Mouse (Mus musculus) neural tube, embryonic 10.5 days (tissue): ENCODE data around the gene Knstrn.
A peak's percentile ranks its signal among the peaks of the same experiment; 100 is the strongest.

Source experiments
- DNase-seq: peaks from one replicate; pipeline ENCODE4 v3.0.0-alpha.2; 2017; ENCODE audit warnings: low spot score; ENCODE audit errors: extremely low spot score

Gene Knstrn

DNA sequence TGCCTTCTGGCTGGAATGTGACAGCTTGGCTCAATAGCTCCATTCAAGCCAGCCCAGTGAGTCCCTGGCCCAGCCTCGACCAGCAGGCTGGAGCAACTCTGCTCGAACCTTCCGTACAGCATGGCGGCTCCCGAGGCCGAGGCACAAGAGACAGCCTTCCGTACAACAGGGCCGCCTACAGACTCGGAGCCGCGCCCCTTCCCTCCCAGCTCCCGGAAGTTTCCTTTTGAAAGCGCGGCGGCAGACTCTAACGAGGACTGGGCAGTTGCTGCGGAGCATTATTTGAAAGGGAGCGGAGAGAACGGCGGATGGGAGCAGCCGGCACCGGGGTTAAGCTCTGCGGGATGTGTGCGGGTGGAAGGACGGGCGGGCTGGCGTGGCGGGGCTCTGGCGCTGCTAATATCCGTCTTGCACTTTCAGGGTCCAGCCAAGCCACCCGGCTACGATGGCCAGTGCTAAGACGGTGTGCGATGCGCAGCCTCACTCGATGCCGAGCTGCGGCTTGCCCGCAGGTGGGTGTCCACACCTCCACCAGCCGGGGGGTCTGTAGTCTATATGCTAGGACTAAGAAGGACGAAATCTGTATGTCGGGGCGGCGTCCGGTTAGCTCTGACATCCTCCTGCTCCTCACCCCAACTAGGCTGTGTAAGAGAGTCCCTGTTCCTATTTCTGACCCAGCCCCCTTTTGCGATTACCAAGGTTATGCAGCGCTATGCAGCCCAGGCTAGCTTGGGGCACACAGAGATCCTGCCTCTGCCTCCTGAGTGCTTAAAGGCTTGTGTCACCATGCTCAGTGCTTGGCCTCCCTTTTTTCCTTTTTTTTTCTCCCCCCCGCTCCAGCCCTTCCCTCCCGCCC, at the start of gene Knstrn:
TSS of gene Knstrn (plus strand) at position 23 of the 856 bp plus-strand sequence.
- DNase-seq = peak; percentile 90

DNA sequence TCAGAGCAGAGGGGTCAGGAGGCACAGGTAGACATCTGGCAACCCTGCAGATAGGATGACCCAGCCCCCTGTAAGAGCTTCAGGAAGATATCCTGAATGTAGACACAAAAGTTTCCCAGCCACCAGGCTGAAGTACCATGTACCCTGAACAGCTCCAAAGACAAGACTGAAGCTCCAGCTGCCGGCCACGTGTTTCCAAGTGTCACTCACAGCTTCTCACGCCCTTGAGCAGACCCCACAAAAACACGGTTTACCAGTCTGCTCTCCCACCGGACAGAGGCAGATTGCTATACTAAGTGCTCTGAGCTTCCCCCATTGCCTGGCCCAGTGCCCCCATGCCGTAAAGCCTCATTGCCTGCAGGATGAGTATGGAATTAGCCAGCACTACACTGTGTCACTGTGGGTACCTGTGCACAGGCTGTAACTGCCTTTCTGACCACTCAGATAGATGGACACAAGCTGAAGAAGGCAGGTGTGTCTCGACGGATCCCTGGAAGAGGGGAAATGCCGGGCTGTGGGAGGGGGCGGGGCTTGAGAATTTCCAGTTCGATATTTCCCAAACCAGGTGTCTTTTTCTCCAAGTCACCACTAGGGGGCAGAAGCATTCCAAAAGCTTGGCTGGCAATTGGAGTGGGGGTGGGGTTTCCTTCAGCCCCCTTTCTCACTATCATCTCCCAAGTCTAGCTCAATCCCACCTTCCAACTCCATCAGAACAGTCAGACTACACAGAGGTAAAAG, 49.5 kb upstream of the Knstrn start:
- DNase-seq = peak; percentile 54

DNA sequence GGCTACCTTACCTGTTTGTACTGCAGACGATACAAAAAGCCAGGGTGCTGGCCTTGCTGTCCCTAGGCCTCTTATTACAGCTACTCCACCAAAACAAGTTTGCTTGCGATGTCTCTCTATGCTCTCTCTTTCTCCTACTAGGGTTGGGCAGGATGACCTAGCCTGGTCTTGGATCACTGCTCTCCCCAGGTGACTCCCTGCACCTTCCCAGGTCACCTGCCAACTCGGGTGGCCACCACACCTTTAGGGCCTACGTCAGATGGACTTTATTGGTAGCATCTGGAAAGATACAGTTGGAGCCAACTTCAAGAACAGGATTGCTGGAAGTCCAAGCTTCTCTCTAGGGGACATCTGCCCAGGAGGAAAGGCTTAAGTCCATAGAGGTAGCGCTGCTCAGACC, 48.9 kb upstream of the Knstrn start:
- DNase-seq = no peak

DNA sequence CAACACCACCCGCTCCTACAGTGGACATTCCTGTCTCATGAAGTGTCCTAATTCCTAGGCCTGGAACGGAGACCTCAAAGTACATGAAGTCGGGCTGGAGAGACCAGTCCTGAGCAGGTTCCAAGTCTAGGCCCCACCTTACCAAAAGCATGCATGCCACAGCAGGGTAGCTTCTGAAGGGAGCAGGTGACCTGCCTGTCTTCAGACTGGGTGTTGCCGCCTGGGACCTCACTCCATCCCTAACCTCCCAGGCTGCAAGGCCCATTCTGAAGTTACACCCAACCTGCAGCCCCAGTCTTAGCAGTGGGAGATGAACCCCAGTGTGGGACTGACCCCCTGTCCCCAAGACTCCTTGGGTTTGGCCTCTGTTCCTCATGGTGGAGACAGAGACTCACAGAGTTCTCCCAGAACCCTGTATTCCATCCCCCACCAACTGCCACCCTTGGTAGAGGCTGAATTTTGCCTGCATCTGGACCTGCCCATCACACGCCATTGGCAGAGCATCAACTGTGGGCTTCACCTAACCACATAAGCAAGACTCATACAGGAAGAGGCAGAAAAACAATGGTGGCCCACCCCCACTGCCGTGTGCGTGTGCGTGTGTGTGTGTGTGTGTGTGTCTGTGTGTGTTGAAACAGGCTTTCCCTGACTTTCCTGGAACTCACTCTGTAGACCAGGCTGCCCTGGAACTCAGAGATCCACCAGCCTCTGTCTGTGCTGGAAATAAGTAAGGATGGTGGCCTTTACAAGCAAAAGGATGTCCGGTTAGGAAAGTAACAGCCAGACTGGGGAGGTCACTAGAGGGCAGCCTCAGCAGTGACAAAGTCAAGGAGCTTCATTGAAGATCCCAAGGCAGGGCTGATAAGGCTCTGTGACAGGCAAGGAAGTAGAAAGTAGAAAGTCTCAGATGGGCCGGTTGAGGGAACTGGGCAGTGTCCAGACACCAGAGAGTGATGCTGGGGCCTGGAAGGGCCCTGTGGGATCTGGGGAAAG, 47.5 kb upstream of the Knstrn start:
- DNase-seq = no peak

DNA sequence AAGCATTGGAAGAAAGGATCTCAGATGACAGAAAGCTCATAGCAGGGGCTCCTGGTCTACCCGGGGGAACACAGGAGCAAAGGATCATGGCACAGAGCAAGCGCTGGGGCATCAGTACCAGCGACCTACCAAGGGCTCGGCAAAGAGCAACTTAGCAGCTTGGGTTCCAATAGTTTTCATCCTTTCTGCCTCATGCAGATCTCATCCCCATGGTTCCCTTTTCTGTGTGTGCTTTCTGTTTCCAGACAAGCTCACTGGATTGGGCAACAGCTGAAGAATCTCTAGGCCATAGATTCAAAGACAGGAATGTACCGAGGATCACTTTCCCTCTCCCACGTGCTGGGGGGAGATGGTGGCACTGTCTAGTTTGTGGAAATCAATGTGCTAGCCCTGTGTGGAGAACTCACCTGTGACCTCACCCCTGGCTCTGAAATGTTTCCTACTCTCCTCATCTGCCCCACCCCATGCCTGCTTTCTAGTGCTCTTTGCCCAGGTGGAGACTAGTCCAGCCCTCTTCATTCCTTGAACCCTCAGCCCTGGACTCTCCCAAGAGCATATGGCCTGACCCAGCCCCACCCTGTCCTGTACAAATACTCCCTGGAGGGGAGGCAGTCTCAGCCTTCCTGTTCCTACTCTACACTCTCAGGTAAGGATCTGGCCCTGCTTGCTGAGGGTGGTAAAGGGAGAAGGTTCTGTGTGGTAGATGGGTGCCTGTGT, 41.5 kb upstream of the Knstrn start, which contains the start of gene Phgr1:
TSS of gene Phgr1 (plus strand) at position 612 of the 717 bp plus-strand sequence.
- no peak for DNase-seq

GRCm38 (mm10) chr2:118774536-118774935, 39.3 kb upstream of the Knstrn start:
- DNase-seq = no peak

DNA sequence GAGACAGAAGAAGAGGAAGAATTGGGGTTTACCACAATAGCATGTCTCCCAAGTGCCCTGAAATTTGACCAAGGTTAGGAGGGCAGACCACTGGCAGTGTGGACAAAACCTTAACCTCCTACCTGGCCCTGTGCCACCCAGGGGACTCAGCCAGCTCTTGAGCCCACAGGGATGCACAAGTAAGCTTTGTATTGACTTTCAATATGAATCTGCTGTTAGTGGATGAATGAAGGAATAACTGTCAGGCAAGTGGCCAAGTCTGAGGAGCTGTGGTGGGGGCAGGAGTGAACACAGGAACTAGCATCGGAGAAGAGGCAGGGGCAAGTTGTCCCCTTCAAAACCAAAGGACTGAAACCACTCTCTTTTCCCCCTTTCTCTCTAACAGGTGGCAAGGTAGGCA, 38.4 kb upstream of the Knstrn start:
- no peak for DNase-seq

DNA sequence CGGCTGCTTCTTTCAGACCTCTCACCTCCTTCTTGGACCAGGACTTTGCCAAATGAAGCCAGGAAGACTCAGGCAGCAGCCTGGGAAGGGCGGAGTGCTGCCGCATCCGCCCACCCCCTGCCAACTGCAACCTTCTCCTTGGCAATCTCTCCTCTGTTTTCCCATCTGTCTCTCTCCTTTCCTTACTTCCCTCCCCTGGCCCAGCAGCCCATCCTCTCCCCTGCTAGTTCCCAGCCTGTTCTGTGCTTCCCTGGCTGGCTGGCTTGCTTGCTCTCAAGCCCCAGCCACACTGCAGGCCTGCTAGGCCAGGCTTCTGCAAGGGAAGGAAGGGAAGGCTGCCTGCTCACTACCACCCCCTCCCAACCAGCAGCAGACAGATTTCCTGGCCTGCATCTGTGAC, 38.0 kb upstream of the Knstrn start:
- no peak for DNase-seq

DNA sequence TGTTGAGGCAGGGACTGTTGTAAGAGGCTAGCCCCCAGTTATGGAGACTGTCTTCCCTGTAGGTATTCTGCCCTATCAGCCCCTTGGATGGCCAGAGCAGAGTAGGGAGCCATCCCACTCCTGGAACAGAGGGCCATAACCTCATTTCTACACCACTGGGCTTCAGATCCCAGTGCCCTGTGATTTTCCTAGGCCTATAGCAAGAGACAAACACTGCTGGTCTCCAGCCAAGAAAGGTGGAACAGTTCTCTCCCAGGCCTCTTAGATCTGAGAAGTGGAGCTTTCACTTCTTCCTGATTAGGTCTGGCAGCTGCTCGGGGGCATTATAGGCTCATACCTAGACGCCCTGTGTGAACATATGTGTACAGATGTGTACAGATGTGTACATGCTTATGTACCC, 37.5 kb upstream of the Knstrn start:
- no peak for DNase-seq

- DNase-seq = no peak
Measured at GRCm38 (mm10) chr2:118778418-118778817, 35.4 kb upstream of the Knstrn start.

- DNase-seq = peak; percentile 26
Measured at GRCm38 (mm10) chr2:118779065-118779464, 34.7 kb upstream of the Knstrn start.

DNA sequence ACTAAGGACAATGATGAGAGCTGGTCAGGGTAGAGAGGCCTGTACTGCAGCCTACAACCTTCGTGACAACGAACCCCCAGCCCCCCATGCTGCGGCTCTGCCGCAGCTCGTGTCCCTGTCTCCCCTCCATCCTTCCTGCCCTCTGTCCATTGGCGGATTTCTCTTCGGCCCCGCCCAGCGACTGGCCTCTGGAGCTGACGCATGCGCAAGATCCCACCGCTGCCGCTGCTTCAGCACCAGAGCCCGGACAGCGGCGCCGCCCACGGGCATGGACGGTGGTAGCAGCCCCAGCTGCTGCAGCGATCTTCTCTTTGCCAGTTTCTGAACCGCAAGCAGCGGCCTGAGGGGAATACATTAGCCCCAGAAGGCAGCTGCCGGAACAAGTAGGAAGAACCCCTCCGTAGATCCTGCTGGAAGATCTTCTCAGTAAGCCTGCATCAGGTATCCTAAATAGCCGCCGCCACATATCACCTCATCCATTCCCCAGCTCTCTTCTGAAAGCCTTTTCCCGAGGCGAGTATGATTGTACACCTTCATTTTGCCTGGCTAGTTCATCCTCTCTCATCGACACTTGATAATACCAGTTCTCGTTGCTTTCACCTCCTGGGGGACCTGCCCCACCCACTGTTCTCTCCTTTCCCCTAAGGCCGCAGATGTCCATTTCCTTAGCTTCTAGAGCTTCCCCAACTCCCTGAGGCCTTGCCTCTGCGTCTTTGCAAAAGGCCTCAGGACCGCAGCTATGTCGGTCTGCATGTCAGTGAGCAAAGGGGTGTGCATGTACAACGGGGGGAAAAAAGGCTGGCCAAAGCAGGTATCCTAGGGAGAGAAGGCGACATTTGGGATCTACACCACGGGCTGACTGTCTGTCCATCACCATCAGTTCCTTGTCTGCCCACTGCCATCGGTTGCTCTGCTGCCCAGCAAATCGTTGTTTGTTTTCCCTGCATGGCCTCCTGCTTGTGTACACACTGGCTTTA, 34.0 kb upstream of the Knstrn start, which contains the start of gene Disp2:
TSS of gene Disp2 (plus strand) at position 216 of the 977 bp plus-strand sequence.
- peak; percentile 96 for DNase-seq

GRCm38 (mm10) chr2:118781115-118781514, 32.7 kb upstream of the Knstrn start:
- no peak for DNase-seq

DNA sequence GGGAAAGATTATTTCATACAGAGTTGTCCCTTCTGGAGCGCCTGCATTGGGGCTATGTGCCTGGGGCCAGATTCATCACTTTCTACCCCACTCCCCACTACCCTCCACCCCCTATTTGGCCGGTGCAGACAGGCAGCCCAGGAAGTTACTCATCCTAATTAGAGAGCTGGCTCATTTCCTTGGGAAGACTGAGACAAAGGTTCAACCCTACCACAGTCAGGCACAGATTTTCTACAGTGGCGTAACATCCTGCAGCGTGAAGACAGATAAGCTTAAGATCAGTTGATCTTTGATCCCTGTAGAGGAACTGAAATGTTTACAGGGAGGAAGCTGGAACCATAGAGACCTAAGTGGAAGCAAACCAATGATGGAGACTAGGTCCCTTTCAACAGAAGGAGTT, 31.5 kb upstream of the Knstrn start:
- DNase-seq = no peak

GRCm38 (mm10) chr2:118783093-118783492, 30.7 kb upstream of the Knstrn start:
- no peak for DNase-seq

DNA sequence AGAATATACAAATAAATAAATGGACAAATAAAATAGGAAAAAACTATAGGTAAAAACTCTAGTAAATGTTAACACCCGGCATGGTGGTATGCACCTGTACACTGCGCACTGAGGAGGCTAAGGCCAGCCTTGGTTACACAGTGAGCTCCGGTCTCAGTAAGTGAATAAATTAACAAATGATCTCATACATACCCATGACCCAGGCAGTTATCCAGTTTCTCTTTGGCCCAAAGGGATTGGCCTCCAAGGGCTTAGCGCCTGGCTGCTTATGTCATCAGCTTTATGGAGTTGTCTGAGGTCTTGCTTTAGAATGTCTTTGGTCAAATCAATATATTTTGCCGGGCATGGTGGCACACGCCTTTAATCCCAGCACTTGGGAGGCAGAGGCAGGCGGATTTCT, 30.1 kb upstream of the Knstrn start:
- DNase-seq = no peak

DNA sequence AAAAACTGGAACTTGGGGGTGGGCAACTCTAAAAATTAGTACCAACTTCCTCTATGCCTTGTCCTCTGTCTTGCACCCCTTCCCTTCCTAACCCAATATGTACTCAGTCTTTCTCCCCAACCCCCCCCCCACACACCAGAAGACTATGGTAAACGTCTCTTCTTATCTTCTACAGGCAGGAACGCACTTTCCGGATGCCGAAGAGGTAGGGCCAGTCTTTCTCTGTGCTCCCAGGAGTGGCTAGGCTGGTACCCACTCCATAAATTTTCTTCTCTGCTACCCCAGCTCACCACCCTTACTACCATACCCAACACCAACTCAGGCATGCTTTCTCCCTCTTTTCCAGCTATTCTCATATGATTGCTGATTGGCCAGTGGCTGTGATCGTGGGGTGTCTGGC, 27.3 kb upstream of the Knstrn start:
- DNase-seq = no peak

DNA sequence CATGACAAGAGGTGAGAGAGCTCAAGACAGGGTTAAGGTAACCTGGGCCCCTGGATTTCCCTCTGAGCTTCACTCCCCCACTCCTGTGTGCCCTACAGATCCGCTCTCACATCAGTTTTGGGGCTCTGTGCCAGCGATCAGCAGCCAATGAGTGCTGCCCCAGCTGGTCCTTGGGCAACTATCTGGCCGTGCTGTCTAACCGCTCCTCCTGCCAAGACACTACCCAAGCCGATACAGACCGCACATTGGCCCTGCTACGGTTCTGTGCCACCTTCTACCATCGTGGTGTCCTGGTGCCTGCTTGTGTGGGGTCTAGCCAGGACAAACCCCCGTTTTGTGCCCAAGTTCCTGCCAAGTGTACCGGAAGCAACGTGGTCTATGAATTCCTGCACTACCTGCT, 24.3 kb upstream of the Knstrn start:
- DNase-seq = no peak

GRCm38 (mm10) chr2:118790221-118790550, 23.6 kb upstream of the Knstrn start:
- DNase-seq = no peak
